Mouse (Mus musculus): ENCODE measurements around the gene Traf3.

Gene Traf3

GRCm38 (mm10) chr12:111165831-111166591, at the start of gene Traf3:
Gene Traf3, plus strand, starts transcription at chr12:111166370.
- DNase-seq (ENCODE audit: extremely low read depth, low read depth) = no peak

DNA sequence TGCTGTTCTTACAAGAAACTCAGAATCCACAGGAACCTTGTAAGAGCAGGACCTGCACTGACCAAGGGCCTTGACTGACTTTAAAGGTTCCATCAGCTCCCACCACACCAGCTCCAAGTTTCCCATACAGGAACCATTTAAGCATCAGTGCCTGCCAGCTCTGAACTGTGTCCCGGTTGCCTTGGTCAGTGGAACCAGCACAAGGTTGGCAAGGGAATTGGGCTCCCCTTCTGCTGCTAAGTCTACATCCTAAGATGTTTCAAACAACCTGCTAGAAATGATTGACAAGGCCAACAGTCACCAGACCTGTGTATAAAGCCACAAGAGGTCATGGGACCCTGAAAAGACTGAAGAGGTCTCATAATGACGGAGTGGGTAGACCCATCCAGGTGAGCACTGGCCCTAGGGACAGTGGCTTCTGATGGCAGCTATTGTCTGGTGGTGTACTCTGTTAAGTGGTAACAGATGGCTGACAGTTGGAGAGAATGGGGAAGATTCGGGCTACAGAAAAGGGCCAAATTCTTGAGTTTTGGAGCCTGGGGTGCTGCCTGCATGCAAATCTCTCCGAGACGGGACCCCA, 46.6 kb upstream of the Traf3 start:
- DNase-seq (ENCODE audit: extremely low read depth, low read depth) = no peak

DNA sequence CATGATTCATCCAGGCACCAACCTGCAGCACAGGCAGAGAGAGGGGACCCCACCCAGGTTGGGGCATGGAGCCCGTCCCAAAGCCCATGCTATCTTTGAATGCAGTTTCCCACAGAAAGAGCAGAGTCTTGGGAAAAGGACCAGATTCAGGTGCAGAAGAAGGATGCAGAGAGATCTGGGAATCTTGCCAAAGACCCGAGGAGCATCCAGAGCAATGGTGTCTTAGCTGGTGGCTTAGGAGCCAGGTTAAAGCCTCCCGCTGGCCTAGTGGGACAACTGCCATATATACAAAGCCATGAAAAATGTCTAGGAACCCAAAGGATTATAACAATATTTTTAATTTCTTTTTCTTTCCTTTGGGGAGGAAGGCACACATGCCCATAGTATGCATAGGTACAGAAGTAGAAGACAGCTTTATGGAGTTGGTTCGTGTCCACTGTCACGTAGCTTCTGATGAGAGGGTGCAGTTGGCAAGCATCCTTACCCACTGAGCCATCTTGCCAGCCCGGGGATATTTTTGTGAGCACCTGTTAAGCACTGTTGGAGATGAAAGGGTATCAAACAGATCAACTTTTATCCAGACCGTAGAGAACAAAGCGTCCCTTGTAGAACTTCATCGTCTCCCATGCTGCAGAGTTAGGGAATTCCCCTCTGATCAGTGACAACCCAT, 45.1 kb upstream of the Traf3 start:
- DNase-seq (ENCODE audit: extremely low read depth, low read depth) = no peak

- DNase-seq (ENCODE audit: extremely low read depth, low read depth) = peak; percentile 49
Observed at GRCm38 (mm10) chr12:111122332-111122852, 43.8 kb upstream of the Traf3 start.

DNA sequence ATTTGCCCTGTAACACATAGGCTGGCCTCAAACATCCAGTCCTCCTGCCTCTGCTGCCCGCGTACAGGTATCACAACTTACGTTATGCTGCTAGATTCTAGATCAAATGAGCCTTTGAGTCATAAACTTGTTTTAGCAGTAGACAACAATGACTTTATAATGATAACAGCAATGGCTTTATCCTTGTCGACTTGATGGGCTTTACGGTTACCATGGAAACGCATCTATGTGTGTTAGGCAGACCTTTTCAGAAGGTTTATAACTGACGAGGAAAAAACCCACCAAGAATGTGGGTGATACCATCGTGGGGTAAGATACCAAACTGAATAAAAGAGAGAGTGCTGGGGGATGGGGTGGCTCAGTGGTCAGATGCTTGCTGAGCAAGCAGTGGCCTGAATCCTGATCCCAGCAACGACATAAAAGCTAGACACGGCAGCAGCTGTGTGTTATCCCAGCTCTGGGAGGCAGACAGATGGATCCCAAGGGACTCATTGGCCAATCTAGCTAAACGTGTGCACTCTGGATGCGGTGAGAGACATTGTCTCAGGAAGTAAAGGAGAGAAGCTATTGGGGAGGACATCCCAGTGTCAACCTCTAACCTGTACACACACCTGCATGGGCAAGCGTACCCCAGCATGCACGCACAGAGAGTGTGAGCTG, 41.4 kb upstream of the Traf3 start:
- DNase-seq (ENCODE audit: extremely low read depth, low read depth) = no peak

GRCm38 (mm10) chr12:111125666-111126065, 40.5 kb upstream of the Traf3 start:
- DNase-seq (ENCODE audit: extremely low read depth, low read depth) = no peak

GRCm38 (mm10) chr12:111134169-111134568, 32.0 kb upstream of the Traf3 start:
- no peak for DNase-seq (ENCODE audit: extremely low read depth, low read depth)

- DNase-seq (ENCODE audit: extremely low read depth, low read depth) = no peak
Observed at GRCm38 (mm10) chr12:111134791-111135733, 31.1 kb upstream of the Traf3 start.

- DNase-seq (ENCODE audit: extremely low read depth, low read depth) = no peak
Observed at GRCm38 (mm10) chr12:111135953-111136352, 30.2 kb upstream of the Traf3 start.

- no peak for DNase-seq (ENCODE audit: extremely low read depth, low read depth)
Observed at GRCm38 (mm10) chr12:111137079-111137478, 29.1 kb upstream of the Traf3 start.

- DNase-seq (ENCODE audit: extremely low read depth, low read depth) = no peak
Observed at GRCm38 (mm10) chr12:111143005-111143508, 23.1 kb upstream of the Traf3 start.

GRCm38 (mm10) chr12:111143509-111144063, 22.6 kb upstream of the Traf3 start:
- DNase-seq (ENCODE audit: extremely low read depth, low read depth) = no peak

DNA sequence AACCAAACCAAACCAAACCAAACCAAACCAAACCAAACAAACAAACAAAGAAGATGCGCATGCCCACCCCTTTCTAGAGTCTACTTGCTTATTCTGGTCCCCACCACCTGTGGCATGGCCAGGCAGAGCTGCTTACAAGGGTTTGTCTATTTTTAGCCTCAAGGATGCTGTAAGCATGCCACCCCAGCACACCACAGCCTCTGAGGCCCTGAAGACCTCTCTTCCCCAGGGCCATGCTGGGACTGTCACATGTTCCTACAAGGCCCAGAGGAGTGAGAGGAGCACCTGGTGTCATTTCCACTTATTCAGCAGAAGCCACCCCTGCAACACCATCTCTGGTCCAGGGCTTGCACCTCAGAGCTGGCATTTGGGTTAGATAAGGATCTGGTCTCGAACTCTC, 21.6 kb upstream of the Traf3 start:
- DNase-seq (ENCODE audit: extremely low read depth, low read depth) = no peak

- no peak for DNase-seq (ENCODE audit: extremely low read depth, low read depth)
Observed at GRCm38 (mm10) chr12:111145269-111145668, 20.9 kb upstream of the Traf3 start.

DNA sequence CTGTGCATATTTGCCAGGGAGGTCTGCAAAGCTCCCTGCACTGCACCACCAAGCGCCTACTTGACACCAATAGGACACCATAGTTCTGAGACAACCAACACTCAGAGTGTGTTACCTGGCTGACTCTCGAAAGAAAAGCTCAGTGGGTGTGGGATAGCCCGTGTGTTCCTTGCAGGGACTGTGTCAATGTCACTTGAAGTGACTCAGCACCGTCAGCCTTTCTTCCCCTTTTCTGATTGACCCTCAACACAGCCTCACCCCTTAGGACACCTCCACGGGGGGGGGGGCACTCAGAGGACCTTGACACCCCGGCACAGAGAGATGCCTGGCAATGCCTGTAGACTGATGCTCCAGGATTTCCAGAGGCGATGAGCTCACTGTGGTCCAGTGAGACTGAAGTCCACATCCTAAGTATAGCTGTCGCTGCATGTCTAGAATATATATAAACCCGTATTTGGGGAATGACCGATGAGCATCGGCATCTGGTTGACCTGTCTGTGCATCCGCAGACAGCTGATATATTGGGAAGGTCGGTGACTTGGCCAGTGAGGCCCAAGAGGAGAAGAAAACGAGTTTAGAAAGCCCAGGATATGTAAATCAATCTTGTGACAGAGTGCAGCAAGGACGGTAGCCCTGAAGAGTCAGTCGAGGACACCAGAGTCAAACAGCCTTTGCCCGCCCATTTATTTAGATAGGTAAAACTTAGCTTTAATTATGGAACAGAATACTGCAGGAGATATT, 16.5 kb upstream of the Traf3 start:
- DNase-seq (ENCODE audit: extremely low read depth, low read depth) = no peak

- DNase-seq (ENCODE audit: extremely low read depth, low read depth) = no peak
Observed at GRCm38 (mm10) chr12:111150236-111150596, 16.0 kb upstream of the Traf3 start.

DNA sequence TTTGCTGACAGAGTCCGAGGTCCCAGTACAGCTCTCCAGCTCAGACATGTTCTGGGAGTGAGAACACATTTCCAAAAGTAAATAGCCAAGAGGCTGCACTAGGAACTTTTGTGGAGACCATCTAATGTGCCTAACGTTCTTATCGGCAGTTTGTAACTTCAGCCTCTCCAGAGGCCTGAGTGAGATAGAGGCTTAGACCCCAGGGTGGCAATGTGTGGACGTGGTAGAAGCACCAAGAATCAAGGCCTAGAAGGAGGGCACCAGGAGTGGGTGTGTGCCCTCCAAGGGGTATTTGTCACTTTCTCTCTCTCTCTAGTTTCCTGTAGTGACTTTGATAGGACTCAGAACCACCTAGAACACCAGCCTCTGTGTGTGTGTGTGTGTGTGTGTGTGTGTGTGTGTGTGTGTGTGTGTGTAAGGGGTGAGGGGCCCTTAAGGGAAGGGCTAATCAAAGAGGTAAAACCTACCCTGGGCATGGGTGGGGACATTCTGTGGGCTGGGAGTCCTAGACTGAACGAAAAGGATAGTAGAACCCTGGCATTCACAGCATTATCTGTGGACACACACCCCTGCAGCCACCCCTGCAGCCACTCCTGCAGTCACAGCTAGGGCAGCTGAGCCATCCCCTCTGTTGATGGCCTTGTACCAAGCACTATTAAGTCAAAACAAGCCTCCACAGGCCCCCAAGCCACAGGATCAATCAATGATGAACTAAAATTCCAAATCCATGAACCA, 14.6 kb upstream of the Traf3 start:
- DNase-seq (ENCODE audit: extremely low read depth, low read depth) = no peak

GRCm38 (mm10) chr12:111152579-111152978, 13.6 kb upstream of the Traf3 start:
- no peak for DNase-seq (ENCODE audit: extremely low read depth, low read depth)
